Comparison of ENCODE assay signal across 10 mouse cellular contexts in the genomic region with DNA sequence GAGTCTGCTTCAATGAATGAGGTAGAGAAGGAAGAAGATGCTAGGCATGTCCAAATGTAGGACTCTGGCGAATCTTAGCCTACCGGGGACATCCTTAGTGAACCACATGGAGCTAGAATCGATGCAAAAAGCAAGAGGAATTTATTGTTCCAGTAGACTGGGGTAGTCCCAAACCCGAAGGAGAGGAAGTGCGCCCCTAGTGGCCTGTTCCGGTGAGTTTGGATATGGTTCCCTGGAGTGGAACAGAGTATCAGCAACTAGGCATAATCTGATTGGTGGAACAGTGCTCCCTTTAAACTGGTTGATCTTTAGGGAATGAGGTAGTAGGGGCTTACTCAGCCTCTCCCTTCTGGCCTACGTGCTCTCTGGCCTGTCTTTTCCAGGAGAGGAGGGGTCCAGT.
DNase-seq lines count a peak whose midpoint lies in the region; ATAC-seq and TF ChIP-seq lines count a peak whose summit lies in the region.
"Had no signal": no experiment of that assay in that cellular context is flagged by ENCODE, and none has a peak within 500 bp of the region (broad histone marks: within the 10 kb centered on the region; RNA-seq: fewer than 3 reads in every experiment).

No protein-coding gene starts in this region.

- no peak for TF ChIP-seq EP300 in liver, postnatal 0 days (IDR thresholded peaks at IDR 0.05; ENCODE audit: low read depth)

- ATAC-seq in forebrain, embryonic 13.5 days = peak; percentile 16; the same call in 1 of the 2 replicates
- ATAC-seq in forebrain, embryonic 12.5 days (ENCODE audit: low FRiP score) = no peak
- no peak for ATAC-seq in liver, embryonic 12.5 days
- ATAC-seq in liver, postnatal 0 days = no peak

- no peaks in the 10 kb centered on the region for H3K27me3 ChIP-seq in forebrain, embryonic 13.5 days
- no peaks in the 10 kb centered on the region for H3K27me3 ChIP-seq in forebrain, embryonic 12.5 days
- no peaks in the 10 kb centered on the region for H3K27me3 ChIP-seq in liver, adult 2 months (ENCODE audit: control insufficient read depth, insufficient read depth, low read length)
- no peaks in the 10 kb centered on the region for H3K27me3 ChIP-seq in liver, embryonic 12.5 days (replicated peaks)
- H3K27me3 ChIP-seq in liver, postnatal 0 days (ENCODE audit: insufficient read depth, low read length) = no peaks in the 10 kb centered on the region
- H3K27me3 ChIP-seq in heart, embryonic 10.5 days (ENCODE audit: insufficient read depth, poor library complexity, severe bottlenecking) = peaks cover 30% of the 10 kb centered on the region; the same call in 1 of the 2 replicates
- H3K27me3 ChIP-seq: lung, embryonic 15.5 days had no signal

- DNase-seq in liver, adult 2 months (ENCODE audit: extremely low read depth, low read depth, low spot score) = no peak
- peak; percentile 23 for DNase-seq in adipocyte (ENCODE audit: low spot score)
- DNase-seq in liver, postnatal 0 days = peak; percentile 29
- DNase-seq in ovary, postnatal 36 days (ENCODE audit: low spot score) = no peak
- no peak for DNase-seq in heart, embryonic 10.5 days (ENCODE audit: low spot score)

- no peak overlapping the region for H3K4me3 ChIP-seq in forebrain, embryonic 13.5 days
- no peak overlapping the region for H3K4me3 ChIP-seq in forebrain, embryonic 12.5 days (replicated peaks)
- H3K4me3 ChIP-seq in liver, adult 2 months (ENCODE audit: insufficient read depth, low read depth, low read length) = no peak overlapping the region
- H3K4me3 ChIP-seq in liver, embryonic 12.5 days = no peak overlapping the region
- H3K4me3 ChIP-seq in liver, postnatal 0 days (ENCODE audit: low read depth, low read length) = no peak overlapping the region
- H3K4me3 ChIP-seq in heart, embryonic 10.5 days = no peak overlapping the region
- H3K4me3 ChIP-seq: heart, embryonic 15.5 days; lung, embryonic 15.5 days had no signal

- TF ChIP-seq POLR2A in liver, adult 2 months (IDR thresholded peaks at IDR 0.05; ENCODE audit: extremely low read depth, insufficient read depth, low read length) = no peak

- peak; percentile 16; the same call in 1 of the 2 replicates for TF ChIP-seq CTCF in liver, adult 2 months (IDR thresholded peaks at IDR 0.05; ENCODE audit: low read depth, low read length)
- TF ChIP-seq CTCF in liver, postnatal 0 days (IDR thresholded peaks at IDR 0.05; ENCODE audit: low read depth) = peak; percentile 28; the same call in 1 of the 2 replicates

- H3K27ac ChIP-seq in forebrain, embryonic 13.5 days = no peak overlapping the region
- no peak overlapping the region for H3K27ac ChIP-seq in forebrain, embryonic 12.5 days
- H3K27ac ChIP-seq in liver, adult 2 months (replicated peaks; ENCODE audit: insufficient read depth, low read depth, low read length) = no peak overlapping the region
- H3K27ac ChIP-seq in liver, embryonic 12.5 days = no peak overlapping the region
- no peak overlapping the region for H3K27ac ChIP-seq in liver, postnatal 0 days (ENCODE audit: low read depth)
- H3K27ac ChIP-seq in heart, embryonic 10.5 days = no peak overlapping the region
- H3K27ac ChIP-seq: heart, embryonic 15.5 days; lung, embryonic 15.5 days had no signal

- no peak overlapping the region for H3K9ac ChIP-seq in forebrain, embryonic 13.5 days
- no peak overlapping the region for H3K9ac ChIP-seq in forebrain, embryonic 12.5 days
- H3K9ac ChIP-seq in liver, adult 2 months (ENCODE audit: low read depth, low read length) = no peak overlapping the region
- no peak overlapping the region for H3K9ac ChIP-seq in liver, embryonic 12.5 days
- no peak overlapping the region for H3K9ac ChIP-seq in liver, postnatal 0 days (replicated peaks)
- H3K9ac ChIP-seq: heart, embryonic 15.5 days; lung, embryonic 15.5 days had no signal

- WGBS in forebrain, embryonic 13.5 days = 74% methylated on average over 7 of the region's 7 CpGs
- WGBS in forebrain, embryonic 12.5 days = 74% methylated on average over 7 of the region's 7 CpGs
- 79% methylated on average over 7 of the region's 7 CpGs for WGBS in liver, adult 2 months
- WGBS in liver, embryonic 12.5 days (ENCODE audit: insufficient replicate concordance) = 63% methylated on average over 7 of the region's 7 CpGs
- 66% methylated on average over 7 of the region's 7 CpGs for WGBS in liver, postnatal 0 days (ENCODE audit: insufficient replicate concordance)
- 75% methylated on average over 7 of the region's 7 CpGs for WGBS in heart, embryonic 10.5 days

- H3K36me3 ChIP-seq in forebrain, embryonic 13.5 days (ENCODE audit: poor library complexity, severe bottlenecking) = no peaks in the 10 kb centered on the region
- no peaks in the 10 kb centered on the region for H3K36me3 ChIP-seq in forebrain, embryonic 12.5 days (replicated peaks)
- no peaks in the 10 kb centered on the region for H3K36me3 ChIP-seq in liver, adult 2 months (ENCODE audit: control insufficient read depth, insufficient read depth, low read length)
- H3K36me3 ChIP-seq in liver, embryonic 12.5 days = no peaks in the 10 kb centered on the region
- H3K36me3 ChIP-seq in liver, postnatal 0 days (replicated peaks; ENCODE audit: insufficient read depth, low read length) = no peaks in the 10 kb centered on the region
- no peaks in the 10 kb centered on the region for H3K36me3 ChIP-seq in heart, embryonic 10.5 days
- H3K36me3 ChIP-seq: heart, embryonic 15.5 days; lung, embryonic 15.5 days had no signal

- H3K79me2 ChIP-seq in liver, adult 2 months (ENCODE audit: control insufficient read depth, insufficient read depth, low read length) = no peaks in the 10 kb centered on the region

- peaks cover 14% of the 10 kb centered on the region for H3K4me1 ChIP-seq in forebrain, embryonic 13.5 days
- H3K4me1 ChIP-seq in forebrain, embryonic 12.5 days = peaks cover 2% of the 10 kb centered on the region; the same call in 1 of the 2 replicates
- H3K4me1 ChIP-seq in liver, adult 2 months (ENCODE audit: control insufficient read depth, insufficient read depth, low read length) = no peaks in the 10 kb centered on the region
- no peaks in the 10 kb centered on the region for H3K4me1 ChIP-seq in liver, embryonic 12.5 days
- no peaks in the 10 kb centered on the region for H3K4me1 ChIP-seq in liver, postnatal 0 days (ENCODE audit: insufficient read depth)
- peaks cover 7% of the 10 kb centered on the region; the same call in 1 of the 2 replicates for H3K4me1 ChIP-seq in heart, embryonic 10.5 days
- H3K4me1 ChIP-seq: lung, embryonic 15.5 days had no signal

- no peak overlapping the region for H3K4me2 ChIP-seq in forebrain, embryonic 13.5 days
- H3K4me2 ChIP-seq in forebrain, embryonic 12.5 days = no peak overlapping the region
- no peak overlapping the region for H3K4me2 ChIP-seq in liver, embryonic 12.5 days
- H3K4me2 ChIP-seq in liver, postnatal 0 days (ENCODE audit: low read depth, low read length) = no peak overlapping the region
- H3K4me2 ChIP-seq: heart, embryonic 15.5 days; lung, embryonic 15.5 days had no signal

- H3K9me3 ChIP-seq in forebrain, embryonic 13.5 days (replicated peaks) = no peaks in the 10 kb centered on the region
- H3K9me3 ChIP-seq in forebrain, embryonic 12.5 days = no peaks in the 10 kb centered on the region
- no peaks in the 10 kb centered on the region for H3K9me3 ChIP-seq in liver, embryonic 12.5 days (replicated peaks)
- H3K9me3 ChIP-seq in liver, postnatal 0 days (ENCODE audit: low read length) = no peaks in the 10 kb centered on the region
- no peaks in the 10 kb centered on the region for H3K9me3 ChIP-seq in heart, embryonic 10.5 days
- H3K9me3 ChIP-seq: heart, embryonic 15.5 days; lung, embryonic 15.5 days had no signal

Comparison
In these comparisons a context has a peak if more than half of its experiments do, and no peak if none do; other contexts are left out.
1. DNase-seq: peak in adipocyte (single experiment) and liver, postnatal 0 days (single experiment); none in liver, adult 2 months (single experiment), ovary, postnatal 36 days (single experiment) and heart, embryonic 10.5 days (single experiment).